Mouse (Mus musculus): ENCODE data around the gene Nup210l. TPM values are rescaled to one million over a fixed set of nuclear protein-coding genes. Genes with fewer than 3 reads are reported as not detected.
A peak's percentile ranks its signal among the peaks of the same experiment; 100 is the strongest.
"Not testable (repeated sequence)": the region's sequence is repeated elsewhere in the genome, so short reads cannot be mapped to it uniquely, and the experiment has no call there.

Gene Nup210l
- polyA plus RNA-seq, 1 experiment, result 0.24 TPM

- DNase-seq (ENCODE audit: low read depth, low spot score), result no peak
- 93% methylated on average over 2 of the region's 2 CpGs for WGBS
Measured at GRCm38 (mm10) chr3:90088617-90089016, 15.3 kb upstream of the Nup210l start.

- no peak for DNase-seq (ENCODE audit: low read depth, low spot score)
- 53% methylated on average over 6 of the region's 6 CpGs for WGBS
Measured at GRCm38 (mm10) chr3:90090892-90091291, 13.0 kb upstream of the Nup210l start.

GRCm38 (mm10) chr3:90094453-90094852, 9.5 kb upstream of the Nup210l start:
- DNase-seq (ENCODE audit: low read depth, low spot score), result no peak
- WGBS, result 92% methylated on average over 3 of the region's 3 CpGs

- DNase-seq (ENCODE audit: low read depth, low spot score), result no peak
- WGBS, result 74% methylated on average over 5 of the region's 5 CpGs
Measured at GRCm38 (mm10) chr3:90097928-90098327, 6.0 kb upstream of the Nup210l start.

GRCm38 (mm10) chr3:90101010-90101409, 2.9 kb upstream of the Nup210l start:
- DNase-seq (ENCODE audit: low read depth, low spot score), result no peak
- WGBS, result 87% methylated on average over 3 of the region's 3 CpGs

GRCm38 (mm10) chr3:90101673-90102072, 2.3 kb upstream of the Nup210l start:
- no peak for DNase-seq (ENCODE audit: low read depth, low spot score)
- 56% methylated on average over 2 of the region's 2 CpGs for WGBS

GRCm38 (mm10) chr3:90102239-90102638, 1.7 kb upstream of the Nup210l start:
- 24% methylated on average over 2 of the region's 2 CpGs for WGBS
- no peak for DNase-seq (ENCODE audit: low read depth, low spot score)

- DNase-seq (ENCODE audit: low read depth, low spot score), result no peak
- WGBS, result 85% methylated on average over 2 of the region's 2 CpGs
Measured at GRCm38 (mm10) chr3:90103176-90103575, 756 bp upstream of the Nup210l start.

- WGBS, result 78% methylated on average over 2 of the region's 2 CpGs
- no peak for DNase-seq (ENCODE audit: low read depth, low spot score)
Measured at GRCm38 (mm10) chr3:90111706-90112105, 7.8 kb downstream of the Nup210l start.

GRCm38 (mm10) chr3:90114342-90114741, 10.4 kb downstream of the Nup210l start:
- DNase-seq (ENCODE audit: low read depth, low spot score), result no peak
- 82% methylated on average over 2 of the region's 2 CpGs for WGBS

GRCm38 (mm10) chr3:90115526-90115925, 11.6 kb downstream of the Nup210l start:
- WGBS, result 65% methylated on average over 3 of the region's 3 CpGs
- DNase-seq (ENCODE audit: low read depth, low spot score), result no peak

GRCm38 (mm10) chr3:90118132-90118790, 14.3 kb downstream of the Nup210l start:
- 57% methylated on average over 13 of the region's 13 CpGs for WGBS
- DNase-seq (ENCODE audit: low read depth, low spot score), result no peak

- not testable (repeated sequence) for DNase-seq (ENCODE audit: low read depth, low spot score)
- 85% methylated on average over 5 of the region's 5 CpGs for WGBS
Measured at GRCm38 (mm10) chr3:90122036-90122435, 18.1 kb downstream of the Nup210l start.

GRCm38 (mm10) chr3:90125710-90126109, 21.8 kb downstream of the Nup210l start:
- DNase-seq (ENCODE audit: low read depth, low spot score), result no peak
- WGBS, result 57% methylated on average over 5 of the region's 5 CpGs

- no peak for DNase-seq (ENCODE audit: low read depth, low spot score)
- WGBS, result 95% methylated on average over 6 of the region's 6 CpGs
Measured at GRCm38 (mm10) chr3:90127881-90128280, 23.9 kb downstream of the Nup210l start.

GRCm38 (mm10) chr3:90132745-90133144, 28.8 kb downstream of the Nup210l start:
- 72% methylated on average over 3 of the region's 3 CpGs for WGBS
- no peak for DNase-seq (ENCODE audit: low read depth, low spot score)

- 94% methylated on average over 1 of the region's 1 CpGs for WGBS
- no peak for DNase-seq (ENCODE audit: low read depth, low spot score)
Measured at GRCm38 (mm10) chr3:90133331-90133730, 29.4 kb downstream of the Nup210l start.

GRCm38 (mm10) chr3:90134483-90134882, 30.6 kb downstream of the Nup210l start:
- 10% methylated on average over 3 of the region's 3 CpGs for WGBS

GRCm38 (mm10) chr3:90134993-90135392, 31.1 kb downstream of the Nup210l start:
- DNase-seq (ENCODE audit: low read depth, low spot score), result no peak

More at GRCm38 (mm10) chr3:90134483-90134882, 30.6 kb downstream of the Nup210l start:
- no peak for DNase-seq (ENCODE audit: low read depth, low spot score)

GRCm38 (mm10) chr3:90136660-90137059, 32.7 kb downstream of the Nup210l start:
- WGBS, result 30% methylated on average over 13 of the region's 13 CpGs
- DNase-seq (ENCODE audit: low read depth, low spot score), result peak; percentile 56

More at GRCm38 (mm10) chr3:90134993-90135392, 31.1 kb downstream of the Nup210l start:
- WGBS, result 63% methylated on average over 5 of the region's 5 CpGs

GRCm38 (mm10) chr3:90137606-90138005, 33.7 kb downstream of the Nup210l start:
- WGBS, result no CpG with 5 or more reads among the region's 1 CpGs
- no peak for DNase-seq (ENCODE audit: low read depth, low spot score)

GRCm38 (mm10) chr3:90139962-90140361, 36.0 kb downstream of the Nup210l start:
- 75% methylated on average over 3 of the region's 3 CpGs for WGBS
- no peak for DNase-seq (ENCODE audit: low read depth, low spot score)

Measured in large intestine, adult 2 months (tissue).